Mouse (Mus musculus): ENCODE measurements around the gene 2310039H08Rik. TPM values are rescaled to one million over a fixed set of nuclear protein-coding genes. Genes with fewer than 3 reads are reported as not detected.
"Not testable (repeated sequence)": the region's sequence is repeated elsewhere in the genome, so short reads cannot be mapped to it uniquely, and the experiment has no call there.

The 2310039H08Rik gene
- total and polyA plus RNA-seq, 3 experiments: 17.4 to 129 (median 33.4) TPM

- no peak for ATAC-seq (ENCODE audit: extremely low read depth, insufficient number of reproducible peaks, low FRiP score, poor library complexity, severe bottlenecking)
- H3K4me3 ChIP-seq (ENCODE audit: low read depth, low read length): no peak overlapping the region
- H3K4me1 ChIP-seq (ENCODE audit: insufficient read depth, low read depth, low read length): peaks cover 60% of the 10 kb centered on the region
- no peak for TF ChIP-seq GATA1 (IDR thresholded peaks at IDR 0.05; ENCODE audit: borderline replicate concordance, low read length)
- TF ChIP-seq GATA2 (IDR thresholded peaks at IDR 0.05; ENCODE audit: borderline replicate concordance, low read depth, low read length): no peak
- TF ChIP-seq POLR2AphosphoS5 (IDR thresholded peaks at IDR 0.05; ENCODE audit: insufficient replicate concordance, low read depth, low read length): no peak
- no peak for TF ChIP-seq TAL1 (conservative IDR thresholded peaks at IDR 0.05; ENCODE audit: low read depth, low read length)
- TF ChIP-seq CTCF (IDR thresholded peaks at IDR 0.05; ENCODE audit: low read depth, low read length): no peak
- no peaks in the 10 kb centered on the region for H3K27me3 ChIP-seq (ENCODE audit: insufficient read depth, low read length)
- no peak for DNase-seq (ENCODE audit: low spot score)
- H3K9me3 ChIP-seq (replicated peaks): no peaks in the 10 kb centered on the region
- peaks cover 62% of the 10 kb centered on the region for H3K36me3 ChIP-seq (replicated peaks)
These were observed 2.6 kb downstream of the 2310039H08Rik start for GRCm38 (mm10) chr17:46775070-46775469.

- ATAC-seq (ENCODE audit: extremely low read depth, insufficient number of reproducible peaks, low FRiP score, poor library complexity, severe bottlenecking) (no peak), DNase-seq (ENCODE audit: low spot score) (no peak)
- Histone ChIP-seq H3K9me3 (replicated peaks) (no peaks in the 10 kb centered on the region), H3K4me1 (ENCODE audit: insufficient read depth, low read depth, low read length) (peaks cover 65% of the 10 kb centered on the region), H3K36me3 (replicated peaks) (peaks cover 69% of the 10 kb centered on the region), H3K4me3 (ENCODE audit: low read depth, low read length) (no peak overlapping the region), H3K27me3 (ENCODE audit: insufficient read depth, low read length) (no peaks in the 10 kb centered on the region)
- no peak for TF ChIP-seq TAL1 (conservative IDR thresholded peaks at IDR 0.05; ENCODE audit: low read depth, low read length)
These were observed 3.7 kb downstream of the 2310039H08Rik start for GRCm38 (mm10) chr17:46776087-46776486.

GRCm38 (mm10) chr17:46781876-46782275, 9.4 kb downstream of the 2310039H08Rik start:
- peaks cover 39% of the 10 kb centered on the region for H3K36me3 ChIP-seq (replicated peaks)
- DNase-seq (ENCODE audit: low spot score) (no peak), ATAC-seq (ENCODE audit: extremely low read depth, insufficient number of reproducible peaks, low FRiP score, poor library complexity, severe bottlenecking) (no peak)
- no peaks in the 10 kb centered on the region for H3K27me3 ChIP-seq (ENCODE audit: insufficient read depth, low read length)
- TF ChIP-seq GATA1 (IDR thresholded peaks at IDR 0.05; ENCODE audit: borderline replicate concordance, low read length) (no peak), GATA2 (IDR thresholded peaks at IDR 0.05; ENCODE audit: borderline replicate concordance, low read depth, low read length) (no peak), POLR2AphosphoS5 (IDR thresholded peaks at IDR 0.05; ENCODE audit: insufficient replicate concordance, low read depth, low read length) (no peak), CTCF (IDR thresholded peaks at IDR 0.05; ENCODE audit: low read depth, low read length) (no peak)
- H3K4me1 ChIP-seq (ENCODE audit: insufficient read depth, low read depth, low read length): peaks cover 39% of the 10 kb centered on the region
- peak overlapping the region; percentile 78 for H3K4me3 ChIP-seq (ENCODE audit: low read depth, low read length)
- no peaks in the 10 kb centered on the region for H3K9me3 ChIP-seq (replicated peaks)

GRCm38 (mm10) chr17:46782341-46783221, 10.1 kb downstream of the 2310039H08Rik start, which contains the start of gene Rpl7l1:
Rpl7l1 (minus strand) TSS chr17:46782672.
- DNase-seq (ENCODE audit: low spot score): peak; percentile 67
- no peak for TF ChIP-seq TAL1 (conservative IDR thresholded peaks at IDR 0.05; ENCODE audit: low read depth, low read length)
- no peak for TF ChIP-seq GATA2 (IDR thresholded peaks at IDR 0.05; ENCODE audit: borderline replicate concordance, low read depth, low read length)
- TF ChIP-seq POLR2AphosphoS5 (IDR thresholded peaks at IDR 0.05; ENCODE audit: insufficient replicate concordance, low read depth, low read length): no peak
- TF ChIP-seq GATA1 (IDR thresholded peaks at IDR 0.05; ENCODE audit: borderline replicate concordance, low read length): no peak
- peak; percentile 42 for TF ChIP-seq CTCF (IDR thresholded peaks at IDR 0.05; ENCODE audit: low read depth, low read length)
- Histone ChIP-seq H3K4me3 (ENCODE audit: low read depth, low read length) (peak within 1 kb of the TSS; percentile 78), H3K27me3 (ENCODE audit: insufficient read depth, low read length) (no peaks in the 10 kb centered on the region), H3K36me3 (replicated peaks) (peaks cover 32% of the 10 kb centered on the region), H3K4me1 (ENCODE audit: insufficient read depth, low read depth, low read length) (peaks cover 43% of the 10 kb centered on the region), H3K9me3 (replicated peaks) (no peaks in the 10 kb centered on the region)
- peak; percentile 83 for ATAC-seq (ENCODE audit: extremely low read depth, insufficient number of reproducible peaks, low FRiP score, poor library complexity, severe bottlenecking)

GRCm38 (mm10) chr17:46783222-46783565, 10.8 kb downstream of the 2310039H08Rik start:
- no peaks in the 10 kb centered on the region for H3K9me3 ChIP-seq (replicated peaks)
- H3K4me3 ChIP-seq (ENCODE audit: low read depth, low read length): peak overlapping the region; percentile 78
- no peaks in the 10 kb centered on the region for H3K27me3 ChIP-seq (ENCODE audit: insufficient read depth, low read length)
- TF ChIP-seq POLR2AphosphoS5 (IDR thresholded peaks at IDR 0.05; ENCODE audit: insufficient replicate concordance, low read depth, low read length) (no peak), GATA1 (IDR thresholded peaks at IDR 0.05; ENCODE audit: borderline replicate concordance, low read length) (no peak), CTCF (IDR thresholded peaks at IDR 0.05; ENCODE audit: low read depth, low read length) (no peak), TAL1 (conservative IDR thresholded peaks at IDR 0.05; ENCODE audit: low read depth, low read length) (no peak)
- H3K4me1 ChIP-seq (ENCODE audit: insufficient read depth, low read depth, low read length): peaks cover 40% of the 10 kb centered on the region
- no peak for ATAC-seq (ENCODE audit: extremely low read depth, insufficient number of reproducible peaks, low FRiP score, poor library complexity, severe bottlenecking)
- no peak for DNase-seq (ENCODE audit: low spot score)
- peaks cover 26% of the 10 kb centered on the region for H3K36me3 ChIP-seq (replicated peaks)

- no peak for ATAC-seq (ENCODE audit: extremely low read depth, insufficient number of reproducible peaks, low FRiP score, poor library complexity, severe bottlenecking)
- no peaks in the 10 kb centered on the region for H3K36me3 ChIP-seq (replicated peaks)
- DNase-seq (ENCODE audit: low spot score): no peak
These were observed 14.5 kb downstream of the 2310039H08Rik start for GRCm38 (mm10) chr17:46786952-46787351.

GRCm38 (mm10) chr17:46787974-46788373, 15.5 kb downstream of the 2310039H08Rik start:
- H3K9me3 ChIP-seq (replicated peaks); ATAC-seq (ENCODE audit: extremely low read depth, insufficient number of reproducible peaks, low FRiP score, poor library complexity, severe bottlenecking); H3K36me3 ChIP-seq (replicated peaks); DNase-seq (ENCODE audit: low spot score); H3K4me3 ChIP-seq (ENCODE audit: low read depth, low read length): not testable (repeated sequence)
- peaks cover 13% of the 10 kb centered on the region for H3K27me3 ChIP-seq (ENCODE audit: insufficient read depth, low read length)
- H3K4me1 ChIP-seq (ENCODE audit: insufficient read depth, low read depth, low read length): peaks cover 15% of the 10 kb centered on the region

More at GRCm38 (mm10) chr17:46786952-46787351, 14.5 kb downstream of the 2310039H08Rik start:
- TF ChIP-seq TAL1 (conservative IDR thresholded peaks at IDR 0.05; ENCODE audit: low read depth, low read length) (0 out of 2 replicates have a peak, but pooled peaks have one; percentile 31), POLR2AphosphoS5 (IDR thresholded peaks at IDR 0.05; ENCODE audit: insufficient replicate concordance, low read depth, low read length) (no peak), CTCF (IDR thresholded peaks at IDR 0.05; ENCODE audit: low read depth, low read length) (no peak)
- Histone ChIP-seq H3K27me3 (ENCODE audit: insufficient read depth, low read length) (peaks cover 13% of the 10 kb centered on the region), H3K4me3 (ENCODE audit: low read depth, low read length) (no peak overlapping the region), H3K4me1 (ENCODE audit: insufficient read depth, low read depth, low read length) (peaks cover 13% of the 10 kb centered on the region), H3K9me3 (replicated peaks) (no peaks in the 10 kb centered on the region)

Data from G1E (cell line).